Mouse (Mus musculus): ENCODE measurements around the gene Kptn. TPM values are rescaled to one million over a fixed set of nuclear protein-coding genes. Genes with fewer than 3 reads are reported as not detected.
A peak's percentile ranks its signal among the peaks of the same experiment; 100 is the strongest.

The Kptn gene
- polyA plus RNA-seq, 1 experiment: 46.0 TPM

- DNase-seq (ENCODE audit: low read depth): no peak
- no peak for TF ChIP-seq CTCF (IDR thresholded peaks at IDR 0.05; ENCODE audit: borderline replicate concordance, extremely low read depth, insufficient read depth, insufficient read length)
- TF ChIP-seq POLR2A (IDR thresholded peaks at IDR 0.05; ENCODE audit: borderline replicate concordance, extremely low read depth, insufficient read depth, insufficient read length, poor library complexity, severe bottlenecking): no peak
These were observed 17.8 kb upstream of the Kptn start for GRCm38 (mm10) chr7:16101726-16102475.

DNA sequence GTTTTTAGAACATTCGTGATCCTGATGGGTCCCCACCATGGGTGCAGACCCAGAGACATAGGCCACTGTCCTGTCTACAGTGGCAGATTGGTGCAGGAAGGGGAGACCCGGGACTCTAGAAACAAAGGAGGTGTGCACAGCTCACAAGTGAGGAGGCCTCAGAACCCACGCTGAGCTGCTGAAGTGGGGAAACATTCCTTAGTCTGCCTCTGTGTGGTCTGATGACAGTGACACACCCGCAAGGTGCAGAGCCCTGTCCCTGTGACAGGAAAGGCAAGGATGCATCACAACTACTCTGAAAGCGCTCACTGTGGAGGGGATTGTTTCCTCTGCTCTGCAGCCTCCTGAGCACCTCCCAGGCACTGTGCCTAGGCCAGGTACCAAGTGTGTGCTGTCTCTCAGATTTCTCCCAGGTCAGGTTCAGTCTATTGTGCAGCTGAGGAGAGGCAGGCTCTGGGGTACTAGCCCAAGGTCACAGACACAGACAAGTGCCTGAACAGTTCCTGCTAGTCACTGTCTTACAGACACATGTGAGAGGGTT is 16.9 kb upstream of the Kptn start:
- DNase-seq (ENCODE audit: low read depth): no peak
- TF ChIP-seq CTCF (IDR thresholded peaks at IDR 0.05; ENCODE audit: borderline replicate concordance, extremely low read depth, insufficient read depth, insufficient read length) (no peak), POLR2A (IDR thresholded peaks at IDR 0.05; ENCODE audit: borderline replicate concordance, extremely low read depth, insufficient read depth, insufficient read length, poor library complexity, severe bottlenecking) (no peak)

DNA sequence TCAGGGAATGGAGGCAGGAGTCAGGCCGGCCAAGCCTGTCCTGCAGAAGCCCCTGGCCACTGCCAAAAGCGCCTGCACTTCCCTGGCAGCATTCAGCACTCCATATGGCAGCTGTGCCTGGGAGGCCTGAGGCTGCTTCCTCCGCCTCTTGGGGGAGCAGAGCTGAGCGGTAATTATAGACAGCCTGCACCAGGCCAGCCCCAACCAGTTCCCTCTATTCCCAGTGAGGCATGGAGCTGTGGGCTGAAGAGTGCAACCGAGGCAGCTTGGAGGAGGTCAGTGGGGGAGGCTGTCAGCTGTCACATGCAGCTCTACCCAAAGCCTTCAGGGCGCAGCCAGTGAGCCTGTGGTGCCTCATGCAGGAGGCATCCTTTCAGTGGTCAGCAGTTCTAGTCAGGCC is 15.9 kb upstream of the Kptn start:
- peak; percentile 71 for DNase-seq (ENCODE audit: low read depth)
- TF ChIP-seq CTCF (IDR thresholded peaks at IDR 0.05; ENCODE audit: borderline replicate concordance, extremely low read depth, insufficient read depth, insufficient read length) (no peak), POLR2A (IDR thresholded peaks at IDR 0.05; ENCODE audit: borderline replicate concordance, extremely low read depth, insufficient read depth, insufficient read length, poor library complexity, severe bottlenecking) (no peak)

DNA sequence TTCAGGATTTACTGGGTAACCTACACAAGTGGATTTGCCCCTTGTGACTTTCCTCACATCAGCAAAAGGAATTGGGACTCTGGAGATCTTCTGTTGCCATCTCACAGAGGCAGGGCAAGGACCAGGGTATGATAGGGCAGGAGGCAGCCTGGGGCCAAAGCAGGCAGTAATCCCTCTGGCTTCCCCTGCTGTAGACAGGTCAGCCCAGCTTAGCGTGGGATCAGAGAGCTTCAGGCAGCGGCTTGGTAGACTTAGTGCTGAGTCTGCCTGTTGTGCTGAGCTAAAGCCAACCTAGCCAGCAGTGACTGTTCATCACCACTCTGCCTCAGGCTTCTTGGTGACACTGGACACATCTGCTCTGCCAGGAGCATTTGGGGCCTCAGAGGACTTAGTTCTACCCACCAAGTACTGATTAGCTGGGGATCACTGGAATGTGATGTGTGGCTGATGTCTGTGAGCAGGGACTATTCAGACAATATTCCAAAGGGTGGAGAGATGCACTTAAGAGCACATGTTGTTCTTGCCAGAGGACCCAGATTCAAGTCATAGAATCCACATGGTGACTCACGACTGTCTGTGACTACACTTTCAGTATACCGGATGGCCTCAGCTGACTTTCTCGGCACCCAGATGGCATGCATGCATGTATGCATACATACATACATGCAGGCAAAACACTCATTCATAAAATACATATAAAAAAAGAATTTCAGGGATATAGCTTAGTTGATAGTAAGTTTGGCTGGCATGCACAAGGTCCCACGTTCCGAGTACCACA is 14.9 kb upstream of the Kptn start:
- no peak for DNase-seq (ENCODE audit: low read depth)
- no peak for TF ChIP-seq CTCF (IDR thresholded peaks at IDR 0.05; ENCODE audit: borderline replicate concordance, extremely low read depth, insufficient read depth, insufficient read length)

- DNase-seq (ENCODE audit: low read depth): no peak
- TF ChIP-seq CTCF (IDR thresholded peaks at IDR 0.05; ENCODE audit: borderline replicate concordance, extremely low read depth, insufficient read depth, insufficient read length): no peak
- TF ChIP-seq POLR2A (IDR thresholded peaks at IDR 0.05; ENCODE audit: borderline replicate concordance, extremely low read depth, insufficient read depth, insufficient read length, poor library complexity, severe bottlenecking): no peak
These were observed 10.7 kb upstream of the Kptn start for GRCm38 (mm10) chr7:16108886-16109542.

- no peak for TF ChIP-seq CTCF (IDR thresholded peaks at IDR 0.05; ENCODE audit: borderline replicate concordance, extremely low read depth, insufficient read depth, insufficient read length)
- no peak for TF ChIP-seq POLR2A (IDR thresholded peaks at IDR 0.05; ENCODE audit: borderline replicate concordance, extremely low read depth, insufficient read depth, insufficient read length, poor library complexity, severe bottlenecking)
- DNase-seq (ENCODE audit: low read depth): no peak
These were observed 9.5 kb upstream of the Kptn start for GRCm38 (mm10) chr7:16110158-16110557.

DNA sequence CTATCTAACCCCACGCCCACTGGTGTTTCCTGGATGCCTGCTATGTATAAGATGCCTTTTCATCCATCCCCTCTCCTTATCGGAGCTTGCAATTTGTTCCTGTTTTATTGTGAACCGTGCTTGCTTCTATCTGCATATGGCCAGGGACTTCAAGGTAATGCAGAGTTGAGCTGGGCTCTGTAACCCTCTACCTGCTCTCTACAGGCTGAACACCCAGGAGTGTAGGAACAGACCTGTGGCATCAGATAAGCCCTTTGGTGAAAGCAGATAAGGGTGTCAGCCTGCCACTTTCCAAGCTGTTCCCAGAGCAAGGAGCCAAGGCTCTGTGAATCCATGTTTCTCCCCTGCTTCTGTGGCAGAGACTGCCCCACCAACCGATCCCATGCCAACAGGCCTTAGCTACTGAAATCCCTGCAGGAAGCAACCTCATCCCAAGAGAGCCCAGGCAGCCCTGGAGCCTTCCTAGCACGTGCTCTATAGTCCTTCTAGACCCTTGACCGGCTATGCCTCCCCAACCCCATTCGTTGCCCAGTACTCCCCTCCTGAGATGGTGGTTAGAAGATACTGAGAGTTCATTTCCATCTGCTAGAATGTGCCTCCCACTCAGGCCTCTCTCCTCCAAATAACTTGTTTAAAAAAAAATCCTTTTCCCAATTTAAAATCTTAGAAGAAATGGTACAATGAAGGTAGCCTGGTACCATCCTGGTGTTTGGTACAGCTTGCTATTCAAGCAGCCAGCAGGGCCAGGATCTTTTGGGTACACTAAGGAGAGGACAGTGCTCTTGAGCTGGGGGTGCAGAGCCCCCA is 8.2 kb upstream of the Kptn start:
- TF ChIP-seq POLR2A (IDR thresholded peaks at IDR 0.05; ENCODE audit: borderline replicate concordance, extremely low read depth, insufficient read depth, insufficient read length, poor library complexity, severe bottlenecking) (no peak), CTCF (IDR thresholded peaks at IDR 0.05; ENCODE audit: borderline replicate concordance, extremely low read depth, insufficient read depth, insufficient read length) (no peak)
- no peak for DNase-seq (ENCODE audit: low read depth)

DNA sequence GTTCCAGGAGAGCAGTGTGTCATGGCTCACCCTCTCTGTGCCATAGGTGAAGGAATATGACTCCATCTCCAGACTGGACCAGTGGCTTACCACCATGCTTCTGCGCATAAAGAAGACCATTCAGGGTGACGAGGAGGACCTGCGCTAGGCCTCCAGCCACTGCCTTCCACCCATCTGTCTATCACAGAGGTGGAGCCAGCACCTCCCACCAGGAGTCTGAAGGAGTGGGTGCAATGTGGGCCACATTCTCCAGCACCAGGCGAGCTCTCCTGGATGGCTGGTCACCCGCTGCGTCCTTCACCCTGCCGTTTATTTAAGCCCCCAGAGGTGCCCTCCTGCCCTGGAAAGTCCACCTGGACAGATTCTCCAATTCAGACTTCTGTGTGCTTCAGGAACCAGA is 3.3 kb upstream of the Kptn start:
- DNase-seq (ENCODE audit: low read depth): no peak
- TF ChIP-seq POLR2A (IDR thresholded peaks at IDR 0.05; ENCODE audit: borderline replicate concordance, extremely low read depth, insufficient read depth, insufficient read length, poor library complexity, severe bottlenecking) (no peak), CTCF (IDR thresholded peaks at IDR 0.05; ENCODE audit: borderline replicate concordance, extremely low read depth, insufficient read depth, insufficient read length) (no peak)

- DNase-seq (ENCODE audit: low read depth): no peak
- TF ChIP-seq POLR2A (IDR thresholded peaks at IDR 0.05; ENCODE audit: borderline replicate concordance, extremely low read depth, insufficient read depth, insufficient read length, poor library complexity, severe bottlenecking): no peak
- TF ChIP-seq CTCF (IDR thresholded peaks at IDR 0.05; ENCODE audit: borderline replicate concordance, extremely low read depth, insufficient read depth, insufficient read length): no peak
These were observed 2.6 kb upstream of the Kptn start for GRCm38 (mm10) chr7:16117100-16117499.

GRCm38 (mm10) chr7:16120262-16120600 is 536 bp downstream of the Kptn start:
- DNase-seq (ENCODE audit: low read depth): no peak
- TF ChIP-seq CTCF (IDR thresholded peaks at IDR 0.05; ENCODE audit: borderline replicate concordance, extremely low read depth, insufficient read depth, insufficient read length) (no peak), POLR2A (IDR thresholded peaks at IDR 0.05; ENCODE audit: borderline replicate concordance, extremely low read depth, insufficient read depth, insufficient read length, poor library complexity, severe bottlenecking) (no peak)

- TF ChIP-seq CTCF (IDR thresholded peaks at IDR 0.05; ENCODE audit: borderline replicate concordance, extremely low read depth, insufficient read depth, insufficient read length) (no peak), POLR2A (IDR thresholded peaks at IDR 0.05; ENCODE audit: borderline replicate concordance, extremely low read depth, insufficient read depth, insufficient read length, poor library complexity, severe bottlenecking) (no peak)
- DNase-seq (ENCODE audit: low read depth): no peak
These were observed 6.1 kb downstream of the Kptn start for GRCm38 (mm10) chr7:16125829-16126228.

Measured in brain, embryonic 14.5 days (tissue).